Mouse (Mus musculus) bone marrow, adult 2 months (tissue): ENCODE results near the gene Wdr83. TPM values are rescaled to one million over a fixed set of nuclear protein-coding genes. Genes with fewer than 3 reads are reported as not detected.

Experiments
- H3K27ac ChIP-seq: fragments of 200-500 bp; 2 replicates; pipeline ENCODE4 v1.5.1; 2012; ENCODE audit warnings: low read depth, mild to moderate bottlenecking, control low read depth, inconsistent platforms, low read length; ENCODE audit not compliant: control insufficient read depth, poor library complexity, insufficient read depth
- H3K4me1 ChIP-seq: fragments of 200-500 bp; 2 replicates; pipeline ENCODE4 v1.6.1; 2011; ENCODE audit warnings: low read length; ENCODE audit not compliant: control insufficient read depth, insufficient read depth
- H3K4me3 ChIP-seq: fragments of 200-500 bp; replicated peaks from 2 replicates; pipeline ENCODE3; 2011; ENCODE audit warnings: mild to moderate bottlenecking, low read depth, low read length, control low read depth; ENCODE audit not compliant: control insufficient read depth
- CTCF ChIP-seq: fragments of 200-500 bp; IDR thresholded peaks from 2 replicates; pipeline ENCODE4 v1.5.1; 2011; ENCODE audit warnings: low read length, control low read depth; ENCODE audit not compliant: control insufficient read depth, insufficient read depth
- POLR2A ChIP-seq: fragments of 200-500 bp; IDR thresholded peaks from 2 replicates; pipeline ENCODE4 v1.6.1; 2011; ENCODE audit warnings: low read depth, mild to moderate bottlenecking, control low read depth, low read length, borderline replicate concordance; ENCODE audit not compliant: control insufficient read depth
- WGBS: fragments of 180-500 bp; shearing (Covaris S2); methylation state at CpG from one replicate; pipeline ENCODE4 v1.1.7; 2018; 5-methylcytosine and 5-hydroxymethylcytosine counted together
- polyA plus RNA-seq: library from polyadenylated mRNA; stranded (reverse); fragments of >200 nt; gene quantifications from 2 replicates; pipeline ENCODE4 v1.2.4, GENCODE M21; 2011; ENCODE audit warnings: low replicate concordance; ENCODE audit not compliant: missing spikeins, insufficient read depth, insufficient read length

Wdr83 gene
- polyA plus RNA-seq, 1 experiment, result 100 TPM

GRCm38 (mm10) chr8:85026670-85027515, 54.2 kb downstream of the Wdr83 start, which contains the start of gene Trir:
Gene Trir (plus strand): TSS chr8:85026823.
- H3K27ac ChIP-seq, result peak within 1 kb of the TSS; percentile 98
- peaks cover 4% of the 10 kb centered on the region for H3K4me1 ChIP-seq
- TF ChIP-seq POLR2A (peak; percentile 99), CTCF (peak; percentile 24; the same call in 1 of the 2 replicates)
- WGBS, result under 1% methylated on average over 75 of the region's 75 CpGs
- H3K4me3 ChIP-seq, result peak within 1 kb of the TSS; percentile 97

GRCm38 (mm10) chr8:85025098-85025932, 55.8 kb downstream of the Wdr83 start, which contains the start of gene Asna1:
Gene Asna1 (minus strand): TSS chr8:85025281.
- TF ChIP-seq POLR2A, result peak; percentile 31; the same call in 1 of the 2 replicates
- no peak for TF ChIP-seq CTCF
- Histone ChIP-seq H3K27ac (peak within 1 kb of the TSS; percentile 29), H3K4me3 (peak within 1 kb of the TSS; percentile 100), H3K4me1 (peaks cover 4% of the 10 kb centered on the region)
- under 1% methylated on average over 30 of the region's 30 CpGs for WGBS

Other genes starting within 250 kb of the Wdr83 start
- 9.2 and 20.5 TPM in 2 replicates for gene Gadd45gip1, start 249.8 kb downstream of the Wdr83 start, polyA plus RNA-seq
- 169 and 222 TPM in 2 replicates for gene Rad23a, start 240.6 kb downstream of the Wdr83 start, polyA plus RNA-seq
- 342 and 475 TPM in 2 replicates for gene Calr, start 234.4 kb downstream of the Wdr83 start, polyA plus RNA-seq
- gene Farsa, start 224.3 kb downstream of the Wdr83 start, polyA plus RNA-seq, result 36.6 and 59.1 TPM in 2 replicates
- gene Syce2, start 209.2 kb downstream of the Wdr83 start, polyA plus RNA-seq, result 32.6 and 36.7 TPM in 2 replicates
- gene Gcdh, start 187.4 kb downstream of the Wdr83 start, polyA plus RNA-seq, result 19.1 and 33.0 TPM in 2 replicates
- 142 and 168 TPM in 2 replicates for gene Klf1, start 179.4 kb downstream of the Wdr83 start, polyA plus RNA-seq
- gene Dnase2a, start 172.7 kb downstream of the Wdr83 start, polyA plus RNA-seq, result 35.0 and 54.0 TPM in 2 replicates
- gene Mast1, start 143.9 kb downstream of the Wdr83 start, polyA plus RNA-seq, result not detected in 2 replicates
- not detected in 2 replicates for gene Rtbdn, start 134.3 kb downstream of the Wdr83 start, polyA plus RNA-seq
- gene Gm49661, start 111.9 kb downstream of the Wdr83 start, polyA plus RNA-seq, result not detected in 2 replicates
- 1,113 and 1,804 TPM in 2 replicates for gene Prdx2, start 111.7 kb downstream of the Wdr83 start, polyA plus RNA-seq
- 40.8 and 54.9 TPM in 2 replicates for gene Rnaseh2a, start 111.5 kb downstream of the Wdr83 start, polyA plus RNA-seq
- 11.1 and 18.4 TPM in 2 replicates for gene Junb, start 102.6 kb downstream of the Wdr83 start, polyA plus RNA-seq
- 3.5 and 7.3 TPM in 2 replicates for gene Hook2, start 90.7 kb downstream of the Wdr83 start, polyA plus RNA-seq
- not detected in 2 replicates for gene Best2, start 66.8 kb downstream of the Wdr83 start, polyA plus RNA-seq
- gene Asna1, start 56.0 kb downstream of the Wdr83 start, polyA plus RNA-seq, result 20.7 and 46.6 TPM in 2 replicates
- 240 and 300 TPM in 2 replicates for gene Trir, start 54.5 kb downstream of the Wdr83 start, polyA plus RNA-seq
- 35.5 and 49.9 TPM in 2 replicates for gene Tnpo2, start 44.4 kb downstream of the Wdr83 start, polyA plus RNA-seq
- 4.1 and 14.3 TPM in 2 replicates for gene Fbxw9, start 21.3 kb downstream of the Wdr83 start, polyA plus RNA-seq
- gene Gm5741, start 13.3 kb downstream of the Wdr83 start, polyA plus RNA-seq, result 4.3 TPM in 1 of 2 replicates, not detected in the other
- gene Dhps, start 9.5 kb downstream of the Wdr83 start, polyA plus RNA-seq, result 31.0 and 39.6 TPM in 2 replicates
- 26.9 and 42.0 TPM in 2 replicates for gene Wdr83os, start 566 bp downstream of the Wdr83 start, polyA plus RNA-seq
- gene Man2b1, start 2.0 kb upstream of the Wdr83 start, polyA plus RNA-seq, result 19.2 and 64.3 TPM in 2 replicates
- not detected in 2 replicates for gene Zfp791, start 41.8 kb upstream of the Wdr83 start, polyA plus RNA-seq
- gene Cks1brt, start 70.6 kb upstream of the Wdr83 start, polyA plus RNA-seq, result not detected in 2 replicates
- gene Olfr371, start 144.7 kb upstream of the Wdr83 start, polyA plus RNA-seq, result not detected in 2 replicates
- 58.9 and 65.2 TPM in 2 replicates for gene Orc6, start 218.3 kb upstream of the Wdr83 start, polyA plus RNA-seq
- 22.3 and 37.8 TPM in 2 replicates for gene Vps35, start 218.5 kb upstream of the Wdr83 start, polyA plus RNA-seq